Mouse (Mus musculus): Measurements from ENCODE around the gene Krtap16-1. TPM values are rescaled to one million over a fixed set of nuclear protein-coding genes. Genes with fewer than 3 reads are reported as not detected.

The Krtap16-1 gene
- polyA plus RNA-seq, 1 experiment from 2014 or later = not detected

GRCm38 (mm10) chr11:99982731-99983130 is 3.7 kb downstream of the Krtap16-1 start:
- no peak overlapping the region for H3K4me3 ChIP-seq (ENCODE audit: low read length)
- H3K4me2 ChIP-seq (ENCODE audit: low read depth, low read length) = no peak overlapping the region
- WGBS = 87% methylated on average over 9 of the region's 9 CpGs
- no peaks in the 10 kb centered on the region for H3K27me3 ChIP-seq (replicated peaks; ENCODE audit: control insufficient read depth, insufficient read depth, low read length)
- no peak for ATAC-seq
- H3K9ac ChIP-seq (ENCODE audit: low read depth, low read length) = no peak overlapping the region
- no peaks in the 10 kb centered on the region for H3K4me1 ChIP-seq (ENCODE audit: control insufficient read depth, insufficient read depth, low read length)
- no peaks in the 10 kb centered on the region for H3K36me3 ChIP-seq (ENCODE audit: control insufficient read depth, insufficient read depth, low read length)
- no peak overlapping the region for H3K27ac ChIP-seq (ENCODE audit: low read length)
- H3K9me3 ChIP-seq (ENCODE audit: control insufficient read depth, low read length) = no peaks in the 10 kb centered on the region

- Histone ChIP-seq H3K4me2 (ENCODE audit: low read depth, low read length) (no peak within 1 kb of the TSS), H3K27ac (ENCODE audit: low read length) (no peak within 1 kb of the TSS), H3K27me3 (replicated peaks; ENCODE audit: control insufficient read depth, insufficient read depth, low read length) (no peaks in the 10 kb centered on the region), H3K9ac (ENCODE audit: low read depth, low read length) (no peak within 1 kb of the TSS), H3K4me3 (ENCODE audit: low read length) (no peak within 1 kb of the TSS), H3K4me1 (ENCODE audit: control insufficient read depth, insufficient read depth, low read length) (no peaks in the 10 kb centered on the region), H3K9me3 (ENCODE audit: control insufficient read depth, low read length) (no peaks in the 10 kb centered on the region), H3K36me3 (ENCODE audit: control insufficient read depth, insufficient read depth, low read length) (no peaks in the 10 kb centered on the region)
- WGBS = 72% methylated on average over 5 of the region's 5 CpGs
- ATAC-seq = no peak
Measured at GRCm38 (mm10) chr11:99978953-99979352, 7.4 kb downstream of the Krtap16-1 start, which contains the start of gene Krtap29-1. Gene Krtap29-1 (minus strand): TSS chr11:99979053.

- Histone ChIP-seq H3K4me1 (ENCODE audit: control insufficient read depth, insufficient read depth, low read length) (no peaks in the 10 kb centered on the region), H3K4me2 (ENCODE audit: low read depth, low read length) (no peak overlapping the region), H3K36me3 (ENCODE audit: control insufficient read depth, insufficient read depth, low read length) (no peaks in the 10 kb centered on the region), H3K27me3 (replicated peaks; ENCODE audit: control insufficient read depth, insufficient read depth, low read length) (no peaks in the 10 kb centered on the region), H3K27ac (ENCODE audit: low read length) (no peak overlapping the region), H3K9me3 (ENCODE audit: control insufficient read depth, low read length) (no peaks in the 10 kb centered on the region), H3K9ac (ENCODE audit: low read depth, low read length) (no peak overlapping the region), H3K4me3 (ENCODE audit: low read length) (no peak overlapping the region)
- WGBS = 19% methylated on average over 2 of the region's 2 CpGs
- ATAC-seq = no peak
Measured at GRCm38 (mm10) chr11:99965961-99966360, 20.4 kb downstream of the Krtap16-1 start.

GRCm38 (mm10) chr11:99964213-99964612 is 22.2 kb downstream of the Krtap16-1 start:
- no peak for ATAC-seq
- H3K9me3 ChIP-seq (ENCODE audit: control insufficient read depth, low read length) = no peaks in the 10 kb centered on the region
- no peaks in the 10 kb centered on the region for H3K4me1 ChIP-seq (ENCODE audit: control insufficient read depth, insufficient read depth, low read length)
- no peaks in the 10 kb centered on the region for H3K27me3 ChIP-seq (replicated peaks; ENCODE audit: control insufficient read depth, insufficient read depth, low read length)
- H3K4me3 ChIP-seq (ENCODE audit: low read length) = no peak overlapping the region
- no peak overlapping the region for H3K4me2 ChIP-seq (ENCODE audit: low read depth, low read length)
- 51% methylated on average over 6 of the region's 6 CpGs for WGBS
- H3K27ac ChIP-seq (ENCODE audit: low read length) = no peak overlapping the region
- no peaks in the 10 kb centered on the region for H3K36me3 ChIP-seq (ENCODE audit: control insufficient read depth, insufficient read depth, low read length)
- H3K9ac ChIP-seq (ENCODE audit: low read depth, low read length) = no peak overlapping the region

- no peaks in the 10 kb centered on the region for H3K27me3 ChIP-seq (replicated peaks; ENCODE audit: control insufficient read depth, insufficient read depth, low read length)
- 87% methylated on average over 2 of the region's 2 CpGs for WGBS
- no peak for ATAC-seq
- H3K27ac ChIP-seq (ENCODE audit: low read length) = no peak within 1 kb of the TSS
- no peak within 1 kb of the TSS for H3K9ac ChIP-seq (ENCODE audit: low read depth, low read length)
- no peaks in the 10 kb centered on the region for H3K9me3 ChIP-seq (ENCODE audit: control insufficient read depth, low read length)
- H3K36me3 ChIP-seq (ENCODE audit: control insufficient read depth, insufficient read depth, low read length) = no peaks in the 10 kb centered on the region
- no peaks in the 10 kb centered on the region for H3K4me1 ChIP-seq (ENCODE audit: control insufficient read depth, insufficient read depth, low read length)
- no peak within 1 kb of the TSS for H3K4me2 ChIP-seq (ENCODE audit: low read depth, low read length)
- H3K4me3 ChIP-seq (ENCODE audit: low read length) = no peak within 1 kb of the TSS
Measured at GRCm38 (mm10) chr11:99948175-99948574, 38.2 kb downstream of the Krtap16-1 start, which contains the start of gene Krtap9-5. Gene Krtap9-5 (plus strand): TSS chr11:99948475.

GRCm38 (mm10) chr11:99937751-99938264 is 48.6 kb downstream of the Krtap16-1 start:
- no peaks in the 10 kb centered on the region for H3K4me1 ChIP-seq (ENCODE audit: control insufficient read depth, insufficient read depth, low read length)
- 80% methylated on average over 9 of the region's 9 CpGs for WGBS
- no peaks in the 10 kb centered on the region for H3K9me3 ChIP-seq (ENCODE audit: control insufficient read depth, low read length)
- H3K36me3 ChIP-seq (ENCODE audit: control insufficient read depth, insufficient read depth, low read length) = no peaks in the 10 kb centered on the region
- H3K9ac ChIP-seq (ENCODE audit: low read depth, low read length) = no peak overlapping the region
- no peak overlapping the region for H3K27ac ChIP-seq (ENCODE audit: low read length)
- H3K27me3 ChIP-seq (replicated peaks; ENCODE audit: control insufficient read depth, insufficient read depth, low read length) = no peaks in the 10 kb centered on the region
- no peak overlapping the region for H3K4me2 ChIP-seq (ENCODE audit: low read depth, low read length)
- no peak for ATAC-seq
- H3K4me3 ChIP-seq (ENCODE audit: low read length) = no peak overlapping the region

- no peak within 1 kb of the TSS for H3K4me3 ChIP-seq (ENCODE audit: low read length)
- ATAC-seq = no peak
Measured at GRCm38 (mm10) chr11:99935991-99936390, 50.4 kb downstream of the Krtap16-1 start, which contains the start of gene Krtap31-2. Gene Krtap31-2 (plus strand): TSS chr11:99936291.

More at GRCm38 (mm10) chr11:99935991-99936390, 50.4 kb downstream of the Krtap16-1 start, which contains the start of gene Krtap31-2:
- 91% methylated on average over 1 of the region's 1 CpGs for WGBS
- no peaks in the 10 kb centered on the region for H3K36me3 ChIP-seq (ENCODE audit: control insufficient read depth, insufficient read depth, low read length)
- no peaks in the 10 kb centered on the region for H3K4me1 ChIP-seq (ENCODE audit: control insufficient read depth, insufficient read depth, low read length)
- no peaks in the 10 kb centered on the region for H3K27me3 ChIP-seq (replicated peaks; ENCODE audit: control insufficient read depth, insufficient read depth, low read length)
- no peak within 1 kb of the TSS for H3K4me2 ChIP-seq (ENCODE audit: low read depth, low read length)
- H3K9ac ChIP-seq (ENCODE audit: low read depth, low read length) = no peak within 1 kb of the TSS
- H3K27ac ChIP-seq (ENCODE audit: low read length) = no peak within 1 kb of the TSS
- no peaks in the 10 kb centered on the region for H3K9me3 ChIP-seq (ENCODE audit: control insufficient read depth, low read length)

Other genes starting within 250 kb of the Krtap16-1 start
- gene Gm11595, start 213.7 kb downstream of the Krtap16-1 start, polyA plus RNA-seq (2015; fragmentation: Nextera tagmentation; extraction: Ambion mirVana) = not detected in 2 replicates
- not detected in 2 replicates for gene Krtap4-8, start 205.9 kb downstream of the Krtap16-1 start, polyA plus RNA-seq (2015; fragmentation: Nextera tagmentation; extraction: Ambion mirVana)
- gene Krtap4-9, start 201.4 kb downstream of the Krtap16-1 start, polyA plus RNA-seq (2015; fragmentation: Nextera tagmentation; extraction: Ambion mirVana) = not detected in 2 replicates
- gene Gm11596, start 193.1 kb downstream of the Krtap16-1 start, polyA plus RNA-seq (2015; fragmentation: Nextera tagmentation; extraction: Ambion mirVana) = not detected in 2 replicates
- gene Gm11569, start 187.7 kb downstream of the Krtap16-1 start, polyA plus RNA-seq (2015; fragmentation: Nextera tagmentation; extraction: Ambion mirVana) = not detected in 2 replicates
- not detected in 2 replicates for gene Gm11554, start 182.2 kb downstream of the Krtap16-1 start, polyA plus RNA-seq (2015; fragmentation: Nextera tagmentation; extraction: Ambion mirVana)
- gene Krtap4-13, start 176.7 kb downstream of the Krtap16-1 start, polyA plus RNA-seq (2015; fragmentation: Nextera tagmentation; extraction: Ambion mirVana) = not detected in 2 replicates
- gene Gm11564, start 170.9 kb downstream of the Krtap16-1 start, polyA plus RNA-seq (2015; fragmentation: Nextera tagmentation; extraction: Ambion mirVana) = not detected in 2 replicates
- not detected in 2 replicates for gene 2300003K06Rik, start 148.5 kb downstream of the Krtap16-1 start, polyA plus RNA-seq (2015; fragmentation: Nextera tagmentation; extraction: Ambion mirVana)
- gene Krtap4-16, start 135.0 kb downstream of the Krtap16-1 start, polyA plus RNA-seq (2015; fragmentation: Nextera tagmentation; extraction: Ambion mirVana) = not detected in 2 replicates
- gene Gm11568, start 128.7 kb downstream of the Krtap16-1 start, polyA plus RNA-seq (2015; fragmentation: Nextera tagmentation; extraction: Ambion mirVana) = not detected in 2 replicates
- gene Gm11559, start 122.1 kb downstream of the Krtap16-1 start, polyA plus RNA-seq (2015; fragmentation: Nextera tagmentation; extraction: Ambion mirVana) = not detected in 2 replicates
- not detected in 2 replicates for gene Krtap9-1, start 113.2 kb downstream of the Krtap16-1 start, polyA plus RNA-seq (2015; fragmentation: Nextera tagmentation; extraction: Ambion mirVana)
- not detected in 2 replicates for gene Gm11567, start 107.4 kb downstream of the Krtap16-1 start, polyA plus RNA-seq (2015; fragmentation: Nextera tagmentation; extraction: Ambion mirVana)
- gene Krtap31-1, start 78.7 kb downstream of the Krtap16-1 start, polyA plus RNA-seq (2015; fragmentation: Nextera tagmentation; extraction: Ambion mirVana) = not detected in 2 replicates
- gene Gm11565, start 71.8 kb downstream of the Krtap16-1 start, polyA plus RNA-seq (2015; fragmentation: Nextera tagmentation; extraction: Ambion mirVana) = not detected in 2 replicates
- not detected in 2 replicates for gene Krtap31-2, start 50.3 kb downstream of the Krtap16-1 start, polyA plus RNA-seq (2015; fragmentation: Nextera tagmentation; extraction: Ambion mirVana)
- gene Krtap9-5, start 38.1 kb downstream of the Krtap16-1 start, polyA plus RNA-seq (2015; fragmentation: Nextera tagmentation; extraction: Ambion mirVana) = not detected in 2 replicates
- not detected in 2 replicates for gene Krtap29-1, start 7.5 kb downstream of the Krtap16-1 start, polyA plus RNA-seq (2015; fragmentation: Nextera tagmentation; extraction: Ambion mirVana)
- not detected in 2 replicates for gene Krtap17-1, start 7.4 kb upstream of the Krtap16-1 start, polyA plus RNA-seq (2015; fragmentation: Nextera tagmentation; extraction: Ambion mirVana)
- gene Krt33a, start 29.6 kb upstream of the Krtap16-1 start, polyA plus RNA-seq (2015; fragmentation: Nextera tagmentation; extraction: Ambion mirVana) = not detected in 2 replicates
- not detected in 2 replicates for gene Krt33b, start 43.3 kb upstream of the Krtap16-1 start, polyA plus RNA-seq (2015; fragmentation: Nextera tagmentation; extraction: Ambion mirVana)
- gene Krt34, start 55.0 kb upstream of the Krtap16-1 start, polyA plus RNA-seq (2015; fragmentation: Nextera tagmentation; extraction: Ambion mirVana) = not detected in 2 replicates
- gene Krt31, start 64.0 kb upstream of the Krtap16-1 start, polyA plus RNA-seq (2015; fragmentation: Nextera tagmentation; extraction: Ambion mirVana) = not detected in 2 replicates
- not detected in 2 replicates for gene Krt32, start 101.6 kb upstream of the Krtap16-1 start, polyA plus RNA-seq (2015; fragmentation: Nextera tagmentation; extraction: Ambion mirVana)
- 0.07 and 0.12 TPM in 2 replicates for gene Krt35, start 109.6 kb upstream of the Krtap16-1 start, polyA plus RNA-seq (2015; fragmentation: Nextera tagmentation; extraction: Ambion mirVana)
- gene Krt36, start 119.0 kb upstream of the Krtap16-1 start, polyA plus RNA-seq (2015; fragmentation: Nextera tagmentation; extraction: Ambion mirVana) = 0.10 TPM in 1 of 2 replicates, not detected in the other
- 0.29 TPM in 1 of 2 replicates, not detected in the other for gene Krt13, start 135.0 kb upstream of the Krtap16-1 start, polyA plus RNA-seq (2015; fragmentation: Nextera tagmentation; extraction: Ambion mirVana)
- gene Krt15, start 149.3 kb upstream of the Krtap16-1 start, polyA plus RNA-seq (2015; fragmentation: Nextera tagmentation; extraction: Ambion mirVana) = 2.2 and 4.5 TPM in 2 replicates
- gene Krt19, start 162.1 kb upstream of the Krtap16-1 start, polyA plus RNA-seq (2015; fragmentation: Nextera tagmentation; extraction: Ambion mirVana) = 884 and 955 TPM in 2 replicates
- not detected in 2 replicates for gene Krt9, start 206.6 kb upstream of the Krtap16-1 start, polyA plus RNA-seq (2015; fragmentation: Nextera tagmentation; extraction: Ambion mirVana)
- gene Krt14, start 221.0 kb upstream of the Krtap16-1 start, polyA plus RNA-seq (2015; fragmentation: Nextera tagmentation; extraction: Ambion mirVana) = 7.3 and 7.9 TPM in 2 replicates